Mouse (Mus musculus): Measurements from ENCODE around the gene Igf1r.

GRCm38 (mm10) chr7:68093817-68094216, 141.2 kb downstream of the Igf1r start:
- TF ChIP-seq CTCF (IDR thresholded peaks at IDR 0.05; ENCODE audit: extremely low read depth, insufficient read length, insufficient replicate concordance, low read depth, low read length) = no peak
- TF ChIP-seq POLR2A (IDR thresholded peaks at IDR 0.05; ENCODE audit: low read depth, low read length) = no peak

All from small intestine, adult 2 months (tissue).